Mouse (Mus musculus): ENCODE data around the gene Tmem51. TPM values are rescaled to one million over a fixed set of nuclear protein-coding genes. Genes with fewer than 3 reads are reported as not detected.

Gene Tmem51
- polyA plus RNA-seq, 1 experiment, result 16.8 TPM

- H3K9me3 ChIP-seq (replicated peaks; ENCODE audit: control insufficient read depth, insufficient read depth, low read length, poor library complexity, severe bottlenecking), result no peaks in the 10 kb centered on the region
- no peak overlapping the region for H3K4me3 ChIP-seq (ENCODE audit: low read depth, low read length)
- no peaks in the 10 kb centered on the region for H3K27me3 ChIP-seq (ENCODE audit: control insufficient read depth, insufficient read depth, low read length, poor library complexity, severe bottlenecking)
- no peak overlapping the region for H3K27ac ChIP-seq (ENCODE audit: insufficient read depth, low read length)
- H3K4me1 ChIP-seq (ENCODE audit: control insufficient read depth, insufficient read depth, low read length), result no peaks in the 10 kb centered on the region
- H3K9ac ChIP-seq (ENCODE audit: low read depth, poor library complexity, severe bottlenecking), result no peak overlapping the region
- no peaks in the 10 kb centered on the region for H3K36me3 ChIP-seq (ENCODE audit: control insufficient read depth, insufficient read depth, low read length, poor library complexity, severe bottlenecking)
- TF ChIP-seq POLR2A (IDR thresholded peaks at IDR 0.05; ENCODE audit: insufficient read depth, low read length) (no peak), EP300 (IDR thresholded peaks at IDR 0.05; ENCODE audit: insufficient read depth, low read depth, low read length) (no peak), CTCF (IDR thresholded peaks at IDR 0.05; ENCODE audit: low read depth, low read length) (no peak)
Measured at GRCm38 (mm10) chr4:141981475-141981874, 102.6 kb downstream of the Tmem51 start.

Other genes starting within 250 kb of the Tmem51 start
- not detected in 2 replicates for gene Ctrc, start 237.9 kb downstream of the Tmem51 start, polyA plus RNA-seq (2011; ENCODE audit: insufficient read depth, insufficient read length, low read depth, missing spikeins)
- gene Efhd2, start 209.4 kb downstream of the Tmem51 start, polyA plus RNA-seq (2011; ENCODE audit: insufficient read depth, insufficient read length, low read depth, missing spikeins), result 14.5 and 16.3 TPM in 2 replicates
- 1.5 and 2.1 TPM in 2 replicates for gene Fhad1, start 69.2 kb downstream of the Tmem51 start, polyA plus RNA-seq (2011; ENCODE audit: insufficient read depth, insufficient read length, low read depth, missing spikeins)
- gene Kazn, start 155.1 kb upstream of the Tmem51 start, polyA plus RNA-seq (2011; ENCODE audit: insufficient read depth, insufficient read length, low read depth, missing spikeins), result 80.2 and 84.3 TPM in 2 replicates